Mouse (Mus musculus) embryonic facial prominence, embryonic 12.5 days (tissue): ENCODE results near the gene Me1. TPM values are rescaled to one million over a fixed set of nuclear protein-coding genes. Genes with fewer than 3 reads are reported as not detected.

Source experiments
- ATAC-seq: fragments of 200-750 bp; cut with Nextera tagmentation; 2 replicates; pipeline ENCODE4 v1.8.0; 2017; ENCODE audit not compliant: insufficient number of reproducible peaks, insufficient read depth, low FRiP score, low TSS enrichment
- H3K27ac ChIP-seq: fragments of 300-500 bp; sonication (generic); 2 replicates; pipeline ENCODE4 v1.5.1; 2016; ENCODE audit warnings: mild to moderate bottlenecking
- H3K27me3 ChIP-seq: fragments of 300-500 bp; sonication (generic); 2 replicates; pipeline ENCODE4 v1.6.1; 2016; ENCODE audit warnings: mild to moderate bottlenecking, moderate library complexity
- H3K36me3 ChIP-seq: fragments of 300-500 bp; sonication (generic); 2 replicates; pipeline ENCODE4 v1.6.1; 2016; ENCODE audit warnings: mild to moderate bottlenecking
- H3K4me1 ChIP-seq: fragments of 300-500 bp; sonication (generic); 2 replicates; pipeline ENCODE4 v1.6.1; 2016
- H3K4me2 ChIP-seq: fragments of 300-500 bp; sonication (generic); replicated peaks from 2 replicates; pipeline ENCODE4 v1.6.1; 2016; ENCODE audit warnings: mild to moderate bottlenecking, moderate library complexity
- H3K4me3 ChIP-seq: fragments of 300-500 bp; sonication (generic); 2 replicates; pipeline ENCODE4 v1.5.1; 2016; ENCODE audit warnings: mild to moderate bottlenecking
- H3K9ac ChIP-seq: fragments of 300-500 bp; sonication (generic); 2 replicates; pipeline ENCODE4 v1.6.1; 2016; ENCODE audit warnings: mild to moderate bottlenecking, moderate library complexity
- H3K9me3 ChIP-seq: fragments of 300-500 bp; sonication (generic); 2 replicates; pipeline ENCODE4 v1.6.1; 2016; ENCODE audit warnings: mild to moderate bottlenecking, moderate library complexity
- WGBS: fragments of 180-500 bp; shearing (Covaris S2); methylation state at CpG from one replicate; pipeline ENCODE4 v1.1.7; 2016; 5-methylcytosine and 5-hydroxymethylcytosine counted together
- polyA plus RNA-seq: library from polyadenylated mRNA; unstranded; fragments of >200 nt; fragmentation: Nextera tagmentation; extraction: Ambion mirVana; gene quantifications from 2 replicates; pipeline ENCODE4 v1.2.1, GENCODE M21; 2016

The Me1 gene
- polyA plus RNA-seq, 1 experiment from 2014 or later, result 17.8 TPM

DNA sequence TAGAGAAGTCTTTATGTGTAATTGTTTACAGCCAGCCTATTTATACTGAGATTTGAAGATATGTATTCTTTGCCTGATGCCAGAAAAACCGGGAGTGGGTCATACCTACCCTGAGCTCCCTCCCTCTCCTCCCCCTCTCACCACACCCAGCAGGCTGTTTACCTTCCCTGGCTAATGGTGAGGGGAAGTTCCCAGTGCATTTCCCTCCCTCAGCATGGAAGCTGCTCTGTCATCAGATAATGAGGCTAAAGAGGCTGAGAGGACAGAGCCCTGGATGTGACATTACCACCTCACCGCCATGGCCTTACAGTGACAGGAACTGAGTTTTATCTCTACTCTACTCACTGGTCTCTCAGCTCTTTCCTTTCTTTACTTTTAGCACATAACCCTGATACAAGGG, 6.1 kb upstream of the Me1 start:
- H3K9me3 ChIP-seq, result no peaks in the 10 kb centered on the region
- H3K4me2 ChIP-seq, result no peak overlapping the region
- peak overlapping the region; percentile 57; the same call in 1 of the 2 replicates for H3K27ac ChIP-seq
- H3K4me3 ChIP-seq, result no peak overlapping the region
- WGBS, result 19% methylated on average over 2 of the region's 2 CpGs
- no peaks in the 10 kb centered on the region for H3K27me3 ChIP-seq
- H3K36me3 ChIP-seq, result no peaks in the 10 kb centered on the region
- no peak overlapping the region for H3K9ac ChIP-seq
- no peak for ATAC-seq
- peaks cover 5% of the 10 kb centered on the region for H3K4me1 ChIP-seq

DNA sequence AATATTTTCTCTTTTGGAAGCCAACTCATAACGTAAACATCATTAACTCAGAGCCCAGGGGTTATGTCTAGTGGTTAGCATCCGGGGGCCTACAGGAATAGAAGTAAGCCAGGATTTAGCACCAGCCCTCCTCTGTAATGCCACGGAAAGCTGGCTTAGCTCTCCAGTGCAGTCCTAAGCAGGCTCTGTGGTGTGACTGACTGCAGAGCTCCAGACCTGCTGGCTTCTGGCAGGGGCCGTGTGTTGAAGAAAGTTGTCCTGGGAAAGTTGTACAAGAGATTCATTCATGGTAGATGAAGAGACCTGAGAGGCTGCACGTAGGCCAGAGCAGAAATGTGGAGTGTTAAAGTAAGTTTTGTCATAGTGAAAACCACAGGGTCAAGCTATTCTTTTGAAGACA, 5.5 kb upstream of the Me1 start:
- Histone ChIP-seq H3K4me1 (peaks cover 5% of the 10 kb centered on the region), H3K4me2 (no peak overlapping the region), H3K27ac (no peak overlapping the region), H3K4me3 (no peak overlapping the region), H3K36me3 (no peaks in the 10 kb centered on the region), H3K27me3 (no peaks in the 10 kb centered on the region), H3K9ac (no peak overlapping the region), H3K9me3 (no peaks in the 10 kb centered on the region)
- no peak for ATAC-seq
- whole genome bisulfite sequencing, result 24% methylated on average over 5 of the region's 5 CpGs

DNA sequence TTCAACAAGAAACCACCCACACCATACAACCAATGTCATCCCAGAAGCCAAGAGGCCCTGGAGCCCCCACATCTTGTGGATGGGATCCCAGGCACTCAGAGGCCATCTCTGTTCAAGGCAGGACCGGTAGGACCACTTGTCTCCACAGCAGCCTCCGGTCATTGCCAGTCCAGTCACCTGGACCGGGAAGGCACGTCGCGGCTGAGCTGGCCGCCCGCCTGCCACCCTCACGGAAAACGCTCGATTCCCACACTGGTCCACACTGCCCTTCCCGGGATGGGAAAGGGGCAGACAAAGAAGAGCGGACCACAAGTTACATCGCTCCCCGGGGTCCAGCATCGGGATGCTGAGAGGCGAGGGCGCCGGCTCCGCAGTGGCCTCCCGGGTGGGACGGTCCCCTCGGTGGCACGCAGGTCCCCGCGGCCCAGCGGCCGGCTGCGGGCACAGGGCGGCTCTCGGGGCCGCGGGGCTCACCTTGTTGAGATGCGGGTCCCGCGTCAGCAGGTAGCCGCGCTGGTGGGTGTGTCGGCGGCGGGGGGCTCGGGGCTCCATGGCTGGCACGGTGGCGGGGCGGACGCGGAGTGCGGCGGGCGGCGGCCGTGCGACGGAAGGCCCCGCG, 445 bp downstream of the Me1 start:
- Histone ChIP-seq H3K4me3 (peak overlapping the region; percentile 75), H3K4me2 (peak overlapping the region; percentile 87), H3K27ac (no peak overlapping the region), H3K9ac (peak overlapping the region; percentile 75), H3K36me3 (no peaks in the 10 kb centered on the region), H3K27me3 (no peaks in the 10 kb centered on the region), H3K9me3 (no peaks in the 10 kb centered on the region), H3K4me1 (no peaks in the 10 kb centered on the region)
- WGBS, result under 1% methylated on average over 54 of the region's 56 CpGs
- peak; percentile 47 for ATAC-seq

DNA sequence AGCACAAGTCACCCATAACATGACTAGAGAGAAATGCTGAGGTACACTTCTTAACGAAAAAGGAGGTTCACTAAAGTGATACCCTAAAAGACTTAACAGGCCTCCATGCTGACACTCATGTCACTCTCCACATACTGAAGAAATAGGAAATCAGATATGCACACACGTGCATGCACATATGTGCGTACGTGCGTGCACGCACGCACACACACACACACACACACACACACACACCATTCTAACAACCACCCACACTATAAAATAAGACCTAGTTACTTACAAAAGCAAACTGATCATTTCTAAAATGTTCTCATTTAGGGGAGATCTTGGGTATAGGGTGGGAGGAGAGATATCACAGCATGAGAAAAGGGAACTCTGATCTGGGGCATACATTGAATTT, 1.1 kb downstream of the Me1 start:
- H3K9me3 ChIP-seq, result no peaks in the 10 kb centered on the region
- no peak overlapping the region for H3K4me3 ChIP-seq
- peak overlapping the region; percentile 87; the same call in 1 of the 2 replicates for H3K4me2 ChIP-seq
- no peaks in the 10 kb centered on the region for H3K4me1 ChIP-seq
- H3K27ac ChIP-seq, result no peak overlapping the region
- no peaks in the 10 kb centered on the region for H3K27me3 ChIP-seq
- H3K9ac ChIP-seq, result no peak overlapping the region
- H3K36me3 ChIP-seq, result no peaks in the 10 kb centered on the region
- ATAC-seq, result no peak
- 94% methylated on average over 7 of the region's 7 CpGs for WGBS

GRCm38 (mm10) chr9:86693935-86694334, 1.8 kb downstream of the Me1 start:
- H3K27ac ChIP-seq, result no peak overlapping the region
- H3K9me3 ChIP-seq, result no peaks in the 10 kb centered on the region
- ATAC-seq, result no peak
- H3K27me3 ChIP-seq, result no peaks in the 10 kb centered on the region
- 84% methylated on average over 6 of the region's 6 CpGs for WGBS
- H3K4me1 ChIP-seq, result no peaks in the 10 kb centered on the region
- no peak overlapping the region for H3K9ac ChIP-seq
- H3K4me2 ChIP-seq, result no peak overlapping the region
- no peaks in the 10 kb centered on the region for H3K36me3 ChIP-seq
- no peak overlapping the region for H3K4me3 ChIP-seq

- no peaks in the 10 kb centered on the region for H3K27me3 ChIP-seq
- ATAC-seq, result no peak
- no peak overlapping the region for H3K27ac ChIP-seq
- 80% methylated on average over 3 of the region's 3 CpGs for WGBS
- H3K9ac ChIP-seq, result no peak overlapping the region
- H3K4me3 ChIP-seq, result no peak overlapping the region
- no peaks in the 10 kb centered on the region for H3K36me3 ChIP-seq
- H3K9me3 ChIP-seq, result no peaks in the 10 kb centered on the region
- H3K4me2 ChIP-seq, result no peak overlapping the region
- no peaks in the 10 kb centered on the region for H3K4me1 ChIP-seq
These were observed 3.1 kb downstream of the Me1 start for GRCm38 (mm10) chr9:86692676-86693075.

DNA sequence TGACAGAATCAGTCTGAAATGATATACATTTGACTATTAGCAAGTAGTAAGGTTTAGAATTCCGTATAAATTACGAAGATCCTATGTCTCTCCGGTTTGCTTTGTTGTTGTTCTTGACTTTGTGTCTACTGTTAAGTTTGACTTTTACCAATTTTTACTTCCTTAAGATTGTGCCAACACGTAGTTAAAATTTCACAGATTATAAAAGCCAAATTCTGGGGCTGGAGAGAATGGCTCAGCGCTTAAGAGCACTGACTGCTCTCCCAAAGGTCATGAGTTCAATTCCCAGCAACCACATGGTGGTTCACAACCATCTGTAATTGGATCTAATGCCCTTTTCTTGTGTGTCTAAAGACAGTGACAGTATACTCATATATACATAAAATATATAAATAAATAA, 3.5 kb downstream of the Me1 start:
- no peak overlapping the region for H3K27ac ChIP-seq
- 81% methylated on average over 5 of the region's 5 CpGs for WGBS

DNA sequence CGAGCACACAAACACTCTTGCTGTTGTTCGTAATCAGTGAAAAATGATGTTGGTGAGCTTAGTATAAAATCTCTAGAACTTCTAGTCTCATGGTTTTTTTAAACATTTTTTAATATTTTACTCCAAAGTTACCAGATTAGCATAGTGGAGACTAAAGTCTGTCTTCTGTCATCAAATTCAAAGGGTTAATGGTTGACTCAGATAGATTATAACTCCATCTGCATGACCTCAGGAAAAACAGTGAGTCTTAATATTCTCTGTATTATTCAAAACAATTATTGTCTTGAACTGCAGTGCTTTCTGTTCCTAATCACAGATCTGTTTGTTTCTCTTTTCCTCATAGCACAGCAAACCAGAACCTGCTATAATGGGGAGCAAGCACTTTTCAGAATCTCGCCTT, 4.7 kb downstream of the Me1 start:
- Histone ChIP-seq H3K9ac (no peak overlapping the region), H3K4me1 (no peaks in the 10 kb centered on the region), H3K4me2 (no peak overlapping the region), H3K36me3 (no peaks in the 10 kb centered on the region), H3K27ac (no peak overlapping the region), H3K27me3 (no peaks in the 10 kb centered on the region), H3K4me3 (no peak overlapping the region), H3K9me3 (no peaks in the 10 kb centered on the region)
- 90% methylated on average over 3 of the region's 3 CpGs for WGBS
- no peak for ATAC-seq

More for the DNA sequence above, 3.5 kb downstream of the Me1 start:
- Histone ChIP-seq H3K27me3 (no peaks in the 10 kb centered on the region), H3K9ac (no peak overlapping the region), H3K4me1 (no peaks in the 10 kb centered on the region), H3K9me3 (no peaks in the 10 kb centered on the region), H3K4me2 (no peak overlapping the region), H3K4me3 (no peak overlapping the region), H3K36me3 (no peaks in the 10 kb centered on the region)
- no peak for ATAC-seq

DNA sequence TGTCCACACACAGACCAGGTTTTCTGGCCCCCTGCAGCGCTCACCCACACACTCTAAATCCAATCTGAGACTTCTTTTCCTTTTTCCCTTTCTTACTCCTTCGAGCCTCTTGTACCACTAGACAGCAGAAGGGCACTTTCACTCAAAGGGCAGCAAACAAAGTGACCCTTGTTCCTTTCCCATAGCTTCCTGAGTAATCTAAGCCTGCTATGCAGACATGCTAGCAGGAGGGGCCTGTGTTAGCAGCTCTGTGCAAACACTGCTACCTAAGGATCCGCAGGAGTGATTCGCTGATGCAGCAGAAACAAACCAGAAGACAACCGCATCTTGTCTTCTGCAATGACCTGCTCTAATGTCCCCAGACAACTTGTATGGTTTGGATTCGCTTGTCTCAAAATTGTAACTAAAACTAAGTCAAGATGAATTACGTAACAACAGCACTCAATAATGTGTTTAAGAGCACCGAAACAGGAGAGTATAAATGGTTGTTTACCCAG, 12.0 kb downstream of the Me1 start:
- no peak overlapping the region for H3K27ac ChIP-seq
- no peak for ATAC-seq
- no peak overlapping the region for H3K4me2 ChIP-seq
- H3K4me3 ChIP-seq, result no peak overlapping the region
- H3K4me1 ChIP-seq, result peaks cover 12% of the 10 kb centered on the region
- no peaks in the 10 kb centered on the region for H3K36me3 ChIP-seq
- no peaks in the 10 kb centered on the region for H3K27me3 ChIP-seq
- H3K9me3 ChIP-seq, result no peaks in the 10 kb centered on the region
- WGBS, result 37% methylated on average over 8 of the region's 8 CpGs
- H3K9ac ChIP-seq, result no peak overlapping the region

DNA sequence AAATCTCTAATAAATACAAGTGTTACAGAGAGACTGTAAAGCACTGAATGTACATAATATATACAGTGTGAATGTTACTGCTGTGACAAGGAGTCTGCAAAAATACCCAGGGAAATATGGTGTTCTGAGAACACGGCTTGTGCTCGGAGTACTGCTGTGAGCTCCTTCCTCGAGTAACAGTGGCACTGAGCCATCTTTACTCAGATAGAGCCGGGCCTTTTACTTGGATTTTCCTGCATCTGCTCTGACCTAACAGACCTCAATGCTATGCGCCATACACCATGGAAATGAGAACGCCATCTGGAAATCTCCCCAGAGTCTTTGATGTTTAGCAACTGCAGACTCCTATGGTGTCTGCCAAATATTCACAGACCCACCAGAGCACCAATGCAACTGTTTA, 12.9 kb downstream of the Me1 start:
- WGBS, result 46% methylated on average over 6 of the region's 6 CpGs
- Histone ChIP-seq H3K27ac (no peak overlapping the region), H3K27me3 (no peaks in the 10 kb centered on the region), H3K9ac (no peak overlapping the region), H3K36me3 (no peaks in the 10 kb centered on the region), H3K4me3 (no peak overlapping the region), H3K4me1 (peaks cover 12% of the 10 kb centered on the region), H3K4me2 (no peak overlapping the region), H3K9me3 (no peaks in the 10 kb centered on the region)
- ATAC-seq, result no peak

DNA sequence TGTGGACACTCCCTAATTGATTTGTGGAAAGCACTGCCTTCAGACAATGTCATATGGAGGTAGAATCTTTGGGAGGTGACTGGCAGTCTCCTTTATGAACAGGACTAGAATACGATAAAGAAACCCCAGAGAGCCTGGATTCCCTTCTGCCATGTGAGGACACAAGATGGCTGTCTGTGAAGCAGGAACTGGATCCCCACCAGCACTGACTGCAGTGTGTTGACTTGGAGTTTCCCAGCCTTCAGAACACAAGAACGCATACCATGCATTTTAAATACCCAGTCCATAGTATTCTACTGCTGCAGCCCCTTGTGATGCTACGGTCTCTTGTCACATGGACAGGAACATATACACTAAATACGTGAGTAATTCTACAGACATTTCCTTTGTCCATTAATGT, 13.5 kb downstream of the Me1 start:
- Histone ChIP-seq H3K36me3 (no peaks in the 10 kb centered on the region), H3K4me3 (no peak overlapping the region), H3K27me3 (no peaks in the 10 kb centered on the region), H3K4me1 (peaks cover 12% of the 10 kb centered on the region), H3K9me3 (no peaks in the 10 kb centered on the region), H3K9ac (no peak overlapping the region), H3K4me2 (no peak overlapping the region), H3K27ac (no peak overlapping the region)
- ATAC-seq, result no peak
- 90% methylated on average over 4 of the region's 4 CpGs for WGBS

DNA sequence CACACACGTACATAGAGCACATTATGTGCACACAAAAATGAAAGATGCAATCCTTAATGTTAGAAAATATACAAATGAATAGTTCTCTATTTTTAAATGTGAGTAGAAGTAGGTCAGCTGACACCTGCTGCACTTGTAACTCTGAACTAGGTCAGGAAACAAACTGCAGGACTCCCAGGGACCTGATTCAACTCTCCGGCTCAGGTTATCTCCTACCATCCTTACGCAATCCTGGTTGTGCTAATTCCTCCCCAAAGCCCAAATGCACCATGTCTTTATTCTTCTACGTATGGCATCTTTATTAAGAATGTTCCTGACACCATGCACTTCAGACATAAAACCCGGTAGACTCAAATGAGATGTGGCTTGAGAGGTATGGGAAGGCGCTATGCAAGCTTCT, 15.3 kb downstream of the Me1 start:
- Histone ChIP-seq H3K4me1 (peaks cover 12% of the 10 kb centered on the region), H3K27me3 (no peaks in the 10 kb centered on the region), H3K36me3 (no peaks in the 10 kb centered on the region), H3K27ac (no peak overlapping the region), H3K4me3 (no peak overlapping the region), H3K4me2 (no peak overlapping the region), H3K9ac (no peak overlapping the region), H3K9me3 (no peaks in the 10 kb centered on the region)
- WGBS, result 94% methylated on average over 6 of the region's 6 CpGs
- ATAC-seq, result no peak
